Mouse (Mus musculus): ENCODE measurements around the gene Ctnnd2.

Ctnnd2 gene

GRCm38 (mm10) chr15:30990421-30991252 is 818.2 kb downstream of the Ctnnd2 start:
- no peak for DNase-seq (ENCODE audit: low read depth)

- DNase-seq (ENCODE audit: low read depth) = no peak
These were observed 820.0 kb downstream of the Ctnnd2 start for GRCm38 (mm10) chr15:30992357-30992756.

- DNase-seq (ENCODE audit: low read depth) = no peak
These were observed 820.5 kb downstream of the Ctnnd2 start for GRCm38 (mm10) chr15:30992901-30993300.

- DNase-seq (ENCODE audit: low read depth) = no peak
These were observed 823.0 kb downstream of the Ctnnd2 start for GRCm38 (mm10) chr15:30995346-30995745.

GRCm38 (mm10) chr15:31004468-31004867 is 832.1 kb downstream of the Ctnnd2 start:
- no peak for DNase-seq (ENCODE audit: low read depth)

GRCm38 (mm10) chr15:31004976-31005375 is 832.6 kb downstream of the Ctnnd2 start:
- DNase-seq (ENCODE audit: low read depth) = no peak

GRCm38 (mm10) chr15:31006050-31006824 is 833.8 kb downstream of the Ctnnd2 start:
- DNase-seq (ENCODE audit: low read depth) = no peak

- DNase-seq (ENCODE audit: low read depth) = no peak
These were observed 834.4 kb downstream of the Ctnnd2 start for GRCm38 (mm10) chr15:31006825-31007157.

- no peak for DNase-seq (ENCODE audit: low read depth)
These were observed 836.2 kb downstream of the Ctnnd2 start for GRCm38 (mm10) chr15:31008594-31008993.

- no peak for DNase-seq (ENCODE audit: low read depth)
These were observed 848.4 kb downstream of the Ctnnd2 start for GRCm38 (mm10) chr15:31020769-31021168.

GRCm38 (mm10) chr15:31022012-31022411 is 849.6 kb downstream of the Ctnnd2 start:
- no peak for DNase-seq (ENCODE audit: low read depth)

- DNase-seq (ENCODE audit: low read depth) = no peak
These were observed 850.1 kb downstream of the Ctnnd2 start for GRCm38 (mm10) chr15:31022497-31022896.

- DNase-seq (ENCODE audit: low read depth) = no peak
These were observed 851.4 kb downstream of the Ctnnd2 start for GRCm38 (mm10) chr15:31023766-31024165.

- DNase-seq (ENCODE audit: low read depth) = no peak
These were observed 855.2 kb downstream of the Ctnnd2 start for GRCm38 (mm10) chr15:31027448-31028230.

GRCm38 (mm10) chr15:31044983-31045382 is 872.6 kb downstream of the Ctnnd2 start:
- DNase-seq (ENCODE audit: low read depth) = no peak

- DNase-seq (ENCODE audit: low read depth) = no peak
These were observed 879.1 kb downstream of the Ctnnd2 start for GRCm38 (mm10) chr15:31051496-31051895.

GRCm38 (mm10) chr15:31056145-31056544 is 883.8 kb downstream of the Ctnnd2 start:
- DNase-seq (ENCODE audit: low read depth) = no peak

- no peak for DNase-seq (ENCODE audit: low read depth)
These were observed 885.9 kb downstream of the Ctnnd2 start for GRCm38 (mm10) chr15:31058315-31058714.

- no peak for DNase-seq (ENCODE audit: low read depth)
These were observed 891.3 kb downstream of the Ctnnd2 start for GRCm38 (mm10) chr15:31063734-31064133.

GRCm38 (mm10) chr15:31068127-31068526 is 895.7 kb downstream of the Ctnnd2 start:
- no peak for DNase-seq (ENCODE audit: low read depth)

- DNase-seq (ENCODE audit: low read depth) = no peak
These were observed 897.9 kb downstream of the Ctnnd2 start for GRCm38 (mm10) chr15:31070311-31070710.
